Mouse (Mus musculus) neural tube, embryonic 14.5 days (tissue): ENCODE data around the gene Tprg. TPM values are rescaled to one million over a fixed set of nuclear protein-coding genes. Genes with fewer than 3 reads are reported as not detected.

Experiments used
- ATAC-seq: fragments of 200-750 bp; cut with Nextera tagmentation; 2 replicates; pipeline ENCODE4 v1.8.0; 2017; ENCODE audit warnings: low read depth, mild to moderate bottlenecking, moderate TSS enrichment, moderate library complexity
- H3K27ac ChIP-seq: fragments of 300-500 bp; sonication (generic); 2 replicates; pipeline ENCODE4 v1.5.1; 2014; ENCODE audit warnings: low read depth, mild to moderate bottlenecking, control low read depth, low read length, moderate library complexity, mixed read lengths
- H3K27me3 ChIP-seq: fragments of 300-500 bp; sonication (generic); 2 replicates; pipeline ENCODE4 v1.6.1; 2014; ENCODE audit warnings: low read length; ENCODE audit not compliant: control insufficient read depth, insufficient read depth
- H3K36me3 ChIP-seq: fragments of 300-500 bp; sonication (generic); 2 replicates; pipeline ENCODE4 v1.6.1; 2014; ENCODE audit warnings: low read length, mixed read lengths; ENCODE audit not compliant: control insufficient read depth, insufficient read depth
- H3K4me1 ChIP-seq: fragments of 300-500 bp; sonication (generic); 2 replicates; pipeline ENCODE4 v1.6.1; 2014; ENCODE audit warnings: low read length; ENCODE audit not compliant: control insufficient read depth, insufficient read depth
- H3K4me2 ChIP-seq: fragments of 300-500 bp; sonication (generic); 2 replicates; pipeline ENCODE4 v1.6.1; 2014; ENCODE audit warnings: mild to moderate bottlenecking, low read depth, low read length, control low read depth
- H3K4me3 ChIP-seq: fragments of 300-500 bp; sonication (generic); 2 replicates; pipeline ENCODE4 v1.5.1; 2014; ENCODE audit warnings: low read depth, low read length, control low read depth, mixed read lengths
- H3K9ac ChIP-seq: fragments of 300-500 bp; sonication (generic); replicated peaks from 2 replicates; pipeline ENCODE4 v1.6.1; 2014; ENCODE audit warnings: low read depth, mild to moderate bottlenecking, control low read depth, low read length, mixed read lengths
- H3K9me3 ChIP-seq: fragments of 300-500 bp; sonication (generic); 2 replicates; pipeline ENCODE4 v1.6.1; 2016; ENCODE audit warnings: low read length; ENCODE audit not compliant: control insufficient read depth
- WGBS: fragments of 180-500 bp; shearing (Covaris S2); extraction: QIAGEN DNeasy Blood & Tissue Kit; methylation state at CpG from one replicate; pipeline ENCODE4 v1.1.7; 2014; 5-methylcytosine and 5-hydroxymethylcytosine counted together
- polyA plus RNA-seq: library from polyadenylated mRNA; unstranded; fragments of >200 nt; fragmentation: Nextera tagmentation; extraction: Ambion mirVana; gene quantifications from 2 replicates; pipeline ENCODE4 v1.2.1, GENCODE M21; 2014

The Tprg gene
- polyA plus RNA-seq, 1 experiment from 2014 or later = not detected

DNA sequence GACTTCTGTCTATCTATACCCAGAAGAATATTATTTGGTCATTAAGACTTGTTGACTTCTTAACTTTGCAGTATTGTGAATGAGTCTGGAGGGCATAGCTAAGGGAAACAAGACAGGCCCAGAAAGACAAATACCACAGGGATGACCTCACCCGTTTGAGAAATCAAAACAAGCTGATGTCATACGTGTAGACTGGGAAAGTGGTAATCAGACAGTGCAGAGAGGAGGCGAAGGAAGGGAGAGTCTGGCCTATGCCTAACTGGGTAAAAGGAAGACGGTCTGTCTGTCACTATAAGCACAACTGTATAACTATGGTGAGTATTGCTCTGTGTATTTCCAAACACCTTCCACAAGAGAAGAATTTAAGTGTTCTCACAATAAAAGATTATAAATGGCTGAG, 23.7 kb upstream of the Tprg start:
- 80% methylated on average over 4 of the region's 4 CpGs for WGBS
- no peak overlapping the region for H3K27ac ChIP-seq
- H3K4me1 ChIP-seq = no peaks in the 10 kb centered on the region
- H3K36me3 ChIP-seq = no peaks in the 10 kb centered on the region
- no peak for ATAC-seq
- H3K9me3 ChIP-seq = no peaks in the 10 kb centered on the region
- no peak overlapping the region for H3K4me3 ChIP-seq
- H3K4me2 ChIP-seq = no peak overlapping the region
- H3K9ac ChIP-seq = no peak overlapping the region
- no peaks in the 10 kb centered on the region for H3K27me3 ChIP-seq

DNA sequence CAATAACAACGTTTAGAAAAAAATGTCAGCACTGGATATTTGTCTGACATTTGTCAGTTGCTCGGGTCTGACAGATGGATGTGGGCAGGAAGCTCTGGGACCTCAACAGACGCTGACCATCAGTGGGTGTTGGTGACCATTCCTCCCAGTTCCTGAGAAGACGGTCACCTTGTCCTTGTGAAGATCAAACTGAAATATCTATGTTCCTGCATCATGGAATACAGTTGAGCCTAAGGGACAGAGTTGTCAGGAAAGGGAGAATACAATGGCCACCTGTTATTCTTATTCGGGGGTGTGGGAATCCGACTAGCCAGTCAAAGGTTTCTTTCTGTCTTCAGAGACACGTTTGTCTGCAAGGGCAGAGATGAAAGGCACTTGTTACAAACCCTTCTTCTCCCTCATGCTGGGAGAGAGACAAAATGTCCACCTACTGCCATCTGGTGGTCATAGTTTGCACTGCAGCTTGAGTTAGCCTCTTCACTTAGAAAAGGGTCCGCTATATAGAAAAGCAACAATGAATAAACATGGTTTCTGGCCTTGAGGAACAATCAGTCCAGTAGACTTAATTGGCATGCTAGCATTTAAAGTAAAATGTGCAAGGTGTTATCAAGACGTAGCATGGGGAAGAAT, 23.0 kb upstream of the Tprg start:
- 38% methylated on average over 9 of the region's 9 CpGs for WGBS
- Histone ChIP-seq H3K27ac (no peak overlapping the region), H3K9ac (no peak overlapping the region), H3K4me1 (no peaks in the 10 kb centered on the region), H3K9me3 (no peaks in the 10 kb centered on the region), H3K36me3 (no peaks in the 10 kb centered on the region), H3K4me2 (no peak overlapping the region), H3K27me3 (no peaks in the 10 kb centered on the region), H3K4me3 (no peak overlapping the region)
- ATAC-seq = peak; percentile 54; the same call in 1 of the 2 replicates

DNA sequence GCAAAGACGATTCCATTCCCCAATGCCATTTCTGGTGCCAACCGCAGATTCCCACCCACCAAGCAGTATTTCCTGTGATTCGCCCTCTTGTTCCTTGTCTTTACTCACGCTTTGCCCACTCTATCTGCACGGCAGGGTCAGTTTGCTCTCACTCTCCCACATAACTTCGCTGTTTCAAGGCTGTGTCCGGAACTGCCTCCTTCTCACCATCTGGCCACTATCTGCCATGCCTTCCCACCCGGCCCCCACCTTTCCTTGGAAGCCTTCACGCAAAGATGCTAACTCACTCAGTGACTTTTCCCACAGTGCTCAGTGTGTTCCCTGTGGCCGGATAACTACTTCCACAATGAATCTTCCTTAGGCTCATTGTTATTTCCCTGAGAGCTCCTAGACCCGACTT, 21.4 kb upstream of the Tprg start:
- ATAC-seq = no peak
- H3K4me2 ChIP-seq = no peak overlapping the region
- no peaks in the 10 kb centered on the region for H3K27me3 ChIP-seq
- no peaks in the 10 kb centered on the region for H3K9me3 ChIP-seq
- no peaks in the 10 kb centered on the region for H3K4me1 ChIP-seq
- H3K36me3 ChIP-seq = no peaks in the 10 kb centered on the region
- 71% methylated on average over 11 of the region's 11 CpGs for WGBS
- H3K27ac ChIP-seq = no peak overlapping the region
- no peak overlapping the region for H3K4me3 ChIP-seq
- H3K9ac ChIP-seq = no peak overlapping the region

DNA sequence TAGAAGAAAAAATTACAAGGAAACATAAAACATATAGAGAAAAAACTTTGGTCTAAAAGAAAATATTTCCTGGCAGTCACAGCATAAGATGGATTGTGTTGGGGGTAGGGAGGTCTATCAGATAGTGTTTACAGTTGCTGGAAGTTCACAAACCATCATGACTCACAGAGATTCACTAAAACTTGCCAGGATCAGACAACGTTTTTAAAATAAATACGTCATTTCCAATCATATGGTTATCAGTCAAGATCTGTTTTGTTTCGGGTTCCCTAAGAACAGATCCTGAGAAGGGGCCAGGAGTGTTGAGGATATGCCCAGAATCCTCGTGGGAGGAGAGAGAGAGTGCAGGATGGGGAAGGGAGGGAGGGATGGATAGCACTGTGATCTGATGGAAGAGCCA, 18.3 kb upstream of the Tprg start:
- WGBS = 83% methylated on average over 4 of the region's 4 CpGs
- H3K27me3 ChIP-seq = no peaks in the 10 kb centered on the region

DNA sequence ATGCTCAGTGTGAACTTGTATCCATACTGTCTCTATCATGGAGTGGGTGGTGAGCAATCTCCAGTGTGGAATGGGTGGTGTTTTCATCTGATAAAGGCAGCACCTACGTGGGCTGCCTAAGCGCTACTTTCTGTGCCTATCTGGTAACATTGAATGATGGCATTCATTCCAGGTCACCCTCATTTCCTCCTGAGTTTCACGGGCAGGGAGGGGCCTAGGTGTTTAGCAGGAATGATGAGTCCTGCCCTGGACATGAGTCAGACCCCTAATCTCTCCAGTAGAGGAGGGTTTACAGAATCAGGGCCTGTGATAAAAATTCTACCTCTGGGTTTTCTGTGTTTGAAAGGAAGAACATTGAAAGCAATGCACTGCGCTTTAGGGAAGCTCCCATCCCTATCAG, 4.1 kb upstream of the Tprg start:
- no peak for ATAC-seq
- Histone ChIP-seq H3K4me2 (no peak overlapping the region), H3K36me3 (no peaks in the 10 kb centered on the region), H3K9ac (no peak overlapping the region), H3K4me3 (no peak overlapping the region), H3K9me3 (no peaks in the 10 kb centered on the region), H3K27ac (no peak overlapping the region), H3K27me3 (no peaks in the 10 kb centered on the region), H3K4me1 (no peaks in the 10 kb centered on the region)
- WGBS = 88% methylated on average over 4 of the region's 4 CpGs

More for the DNA sequence above, 18.3 kb upstream of the Tprg start:
- Histone ChIP-seq H3K27ac (no peak overlapping the region), H3K9ac (no peak overlapping the region), H3K36me3 (no peaks in the 10 kb centered on the region), H3K4me3 (no peak overlapping the region), H3K9me3 (no peaks in the 10 kb centered on the region), H3K4me2 (no peak overlapping the region), H3K4me1 (no peaks in the 10 kb centered on the region)
- ATAC-seq = no peak

DNA sequence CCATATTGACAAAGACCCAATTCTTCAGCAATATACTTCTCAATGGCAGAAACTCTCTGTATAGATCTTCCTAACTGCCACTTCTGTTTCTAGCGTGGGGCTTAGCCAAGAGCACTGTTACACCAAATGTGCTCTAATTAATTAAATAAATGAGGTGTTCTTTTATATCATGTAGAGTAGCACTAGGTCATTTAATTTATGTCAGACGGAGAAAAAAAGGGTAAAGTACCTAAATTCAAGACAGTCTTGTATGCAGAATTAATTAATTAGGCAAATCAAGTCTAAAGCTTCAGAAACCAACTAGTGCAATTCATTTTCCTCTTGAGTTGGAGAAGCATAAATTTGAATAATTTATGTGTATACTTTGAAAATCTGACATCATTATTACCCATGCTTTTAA, 7.1 kb downstream of the Tprg start:
- Histone ChIP-seq H3K36me3 (no peaks in the 10 kb centered on the region), H3K27ac (no peak overlapping the region), H3K9me3 (no peaks in the 10 kb centered on the region), H3K27me3 (no peaks in the 10 kb centered on the region), H3K4me1 (no peaks in the 10 kb centered on the region), H3K4me3 (no peak overlapping the region), H3K4me2 (no peak overlapping the region), H3K9ac (no peak overlapping the region)
- WGBS = 65% methylated on average over 2 of the region's 2 CpGs
- no peak for ATAC-seq

GRCm38 (mm10) chr16:25295546-25295945, 8.9 kb downstream of the Tprg start:
- Histone ChIP-seq H3K27me3 (no peaks in the 10 kb centered on the region), H3K27ac (no peak overlapping the region), H3K4me1 (no peaks in the 10 kb centered on the region), H3K36me3 (no peaks in the 10 kb centered on the region), H3K9me3 (no peaks in the 10 kb centered on the region), H3K4me2 (no peak overlapping the region), H3K4me3 (no peak overlapping the region), H3K9ac (no peak overlapping the region)
- ATAC-seq = no peak
- 87% methylated on average over 11 of the region's 11 CpGs for WGBS

DNA sequence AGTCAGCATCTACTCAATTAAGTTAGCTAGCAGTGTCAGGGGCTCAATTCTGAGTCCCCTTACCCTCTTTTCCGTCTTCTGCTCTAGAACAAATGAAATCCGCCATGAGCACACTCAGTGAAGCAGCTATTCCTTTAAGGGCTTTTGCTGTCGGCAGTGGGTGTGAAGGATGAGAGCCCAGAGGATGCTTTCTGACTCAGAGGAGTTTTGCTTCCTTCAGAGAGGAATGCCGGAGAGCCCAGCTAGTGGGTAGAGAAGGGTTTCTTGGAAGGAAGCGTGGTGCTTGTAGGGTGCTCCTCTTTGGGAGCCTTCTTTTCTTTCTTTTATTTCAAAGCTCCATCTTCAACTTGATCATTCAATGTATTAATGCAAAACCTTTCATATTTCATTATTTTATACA, 10.1 kb downstream of the Tprg start:
- 90% methylated on average over 5 of the region's 5 CpGs for WGBS
- Histone ChIP-seq H3K9ac (no peak overlapping the region), H3K4me1 (no peaks in the 10 kb centered on the region), H3K27me3 (no peaks in the 10 kb centered on the region), H3K36me3 (no peaks in the 10 kb centered on the region), H3K27ac (no peak overlapping the region), H3K4me3 (no peak overlapping the region), H3K9me3 (no peaks in the 10 kb centered on the region), H3K4me2 (no peak overlapping the region)
- ATAC-seq = no peak

- Histone ChIP-seq H3K4me2 (no peak overlapping the region), H3K9ac (no peak overlapping the region), H3K4me1 (no peaks in the 10 kb centered on the region), H3K36me3 (no peaks in the 10 kb centered on the region), H3K27me3 (no peaks in the 10 kb centered on the region), H3K4me3 (no peak overlapping the region), H3K27ac (no peak overlapping the region), H3K9me3 (no peaks in the 10 kb centered on the region)
- WGBS = 58% methylated on average over 1 of the region's 1 CpGs
- no peak for ATAC-seq
Observed at GRCm38 (mm10) chr16:25298204-25298603, 11.6 kb downstream of the Tprg start.
